Mouse (Mus musculus) testis, adult 10 weeks (tissue): ENCODE measurements around the gene Sbk3. TPM values are rescaled to one million over a fixed set of nuclear protein-coding genes. Genes with fewer than 3 reads are reported as not detected.

Experiments used
- polyA plus RNA-seq: library from polyadenylated mRNA; stranded (reverse); fragments of 350-450 nt; fragmentation: Illumina TruSeq; extraction: RNeasy Lipid Tissue Mini Kit (QIAGEN cat#74804); gene quantifications from one replicate; pipeline ENCODE4 v1.2.3, GENCODE M21; 2014; ENCODE audit warnings: low read depth, low replicate concordance

Gene Sbk3
- 0.20 TPM for polyA plus RNA-seq

DNA sequence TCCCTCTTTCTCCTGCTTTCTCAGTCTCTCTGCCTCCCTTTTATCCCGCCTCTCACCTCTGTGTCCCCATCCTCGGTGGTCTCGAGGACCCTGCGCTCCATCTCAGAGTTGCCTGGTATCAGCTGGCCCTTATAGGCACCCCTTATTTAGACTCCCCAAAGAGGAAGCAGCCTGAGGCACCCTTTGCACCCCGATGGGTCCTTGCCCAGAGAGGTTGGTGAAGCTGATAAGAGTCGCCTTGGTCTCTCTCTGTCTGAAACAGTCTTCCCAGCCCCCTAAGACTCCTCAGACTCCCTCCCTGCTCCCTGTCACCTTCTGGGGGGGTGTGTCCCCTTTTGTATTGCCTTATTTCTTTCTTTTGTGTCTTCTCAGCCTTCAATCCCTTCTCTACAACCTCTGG, at the start of gene Sbk3:
Gene Sbk3, minus strand, starts transcription at position 101 of the 400 bp plus-strand sequence.

DNA sequence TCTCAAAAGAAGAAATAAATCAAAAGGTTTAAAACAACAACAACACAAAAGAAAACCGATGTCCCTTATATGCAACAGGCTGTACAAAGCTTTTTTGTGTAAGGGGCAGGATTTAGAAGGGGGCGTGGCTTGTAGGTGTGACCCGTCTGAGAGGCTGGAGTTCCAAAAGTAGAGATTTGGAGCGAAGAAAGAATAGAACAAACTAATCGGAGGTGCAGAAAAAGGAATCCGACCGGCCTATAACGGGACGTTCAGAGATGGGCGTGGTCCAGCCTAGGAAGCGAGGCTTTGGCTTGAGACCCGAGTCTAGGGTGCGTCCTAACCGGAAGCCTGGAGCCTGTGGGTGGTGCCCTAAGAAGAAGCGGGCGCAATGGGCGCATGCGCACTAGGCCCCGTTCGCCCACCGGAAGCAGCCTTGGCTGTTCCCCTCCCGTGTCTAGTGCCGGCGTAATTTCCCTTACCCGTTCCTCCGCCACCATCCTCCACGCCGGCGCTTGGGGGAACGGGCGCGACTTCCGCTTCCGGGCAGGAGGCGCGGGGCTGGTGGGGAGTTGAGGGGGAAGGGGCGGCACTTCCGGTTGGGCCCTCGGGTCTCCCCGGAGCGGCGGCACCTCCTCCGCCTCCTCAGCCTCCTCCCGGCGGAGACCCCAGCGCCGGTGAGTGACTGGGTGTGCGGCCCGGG, 49.2 kb upstream of the Sbk3 start, which contains the start of the genes Zfp865 and Ccdc106:
Gene Zfp865, plus strand, starts transcription at position 377 of the 682 bp plus-strand sequence.
Gene Ccdc106, plus strand, starts transcription at position 554 of the 682 bp plus-strand sequence.

DNA sequence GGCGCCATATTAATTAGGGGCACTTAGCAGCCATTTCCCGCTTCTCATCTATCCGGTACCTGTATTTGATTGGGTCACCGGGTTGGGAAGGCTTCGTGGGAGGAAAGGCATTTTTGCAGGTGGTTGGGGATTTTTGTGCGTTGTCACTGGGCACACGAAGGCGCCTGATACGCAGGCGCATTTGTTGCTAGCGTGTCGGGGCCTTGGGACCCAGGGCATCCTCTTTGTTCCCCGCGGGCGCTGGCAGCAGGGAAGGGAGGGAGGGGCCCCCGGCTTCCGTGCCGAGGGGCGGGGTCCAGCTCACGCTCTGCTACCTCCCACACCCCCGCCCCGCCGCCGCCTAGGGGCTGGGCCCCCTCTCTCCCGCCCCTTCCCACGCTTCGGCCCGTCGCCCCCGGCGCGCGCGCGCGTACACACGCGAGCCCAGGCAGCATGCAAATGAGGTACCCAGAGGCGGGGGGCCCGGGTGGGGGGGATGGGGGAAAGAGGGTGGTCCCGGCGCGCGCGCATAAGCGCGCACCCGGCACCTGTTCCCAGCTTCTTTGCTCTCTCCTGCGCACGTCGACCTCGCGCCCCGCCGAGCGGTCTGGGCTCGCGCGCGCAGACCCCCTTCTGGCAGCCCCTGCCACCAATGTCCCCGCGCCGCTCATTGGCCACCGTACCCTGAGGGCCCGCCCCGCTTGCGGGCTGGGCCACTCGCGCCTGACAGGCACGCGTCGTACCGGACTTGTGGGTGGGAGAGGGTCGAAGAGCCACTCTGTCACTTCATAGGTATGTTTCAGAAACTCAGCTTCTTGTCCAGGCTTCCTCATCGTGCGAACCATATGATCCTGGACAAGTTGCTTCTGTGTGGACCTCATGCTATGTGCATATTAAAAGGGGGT, 44.4 kb upstream of the Sbk3 start, which contains the start of gene Gm44973:
Gene Gm44973, plus strand, starts transcription at position 379 of the 884 bp plus-strand sequence.

DNA sequence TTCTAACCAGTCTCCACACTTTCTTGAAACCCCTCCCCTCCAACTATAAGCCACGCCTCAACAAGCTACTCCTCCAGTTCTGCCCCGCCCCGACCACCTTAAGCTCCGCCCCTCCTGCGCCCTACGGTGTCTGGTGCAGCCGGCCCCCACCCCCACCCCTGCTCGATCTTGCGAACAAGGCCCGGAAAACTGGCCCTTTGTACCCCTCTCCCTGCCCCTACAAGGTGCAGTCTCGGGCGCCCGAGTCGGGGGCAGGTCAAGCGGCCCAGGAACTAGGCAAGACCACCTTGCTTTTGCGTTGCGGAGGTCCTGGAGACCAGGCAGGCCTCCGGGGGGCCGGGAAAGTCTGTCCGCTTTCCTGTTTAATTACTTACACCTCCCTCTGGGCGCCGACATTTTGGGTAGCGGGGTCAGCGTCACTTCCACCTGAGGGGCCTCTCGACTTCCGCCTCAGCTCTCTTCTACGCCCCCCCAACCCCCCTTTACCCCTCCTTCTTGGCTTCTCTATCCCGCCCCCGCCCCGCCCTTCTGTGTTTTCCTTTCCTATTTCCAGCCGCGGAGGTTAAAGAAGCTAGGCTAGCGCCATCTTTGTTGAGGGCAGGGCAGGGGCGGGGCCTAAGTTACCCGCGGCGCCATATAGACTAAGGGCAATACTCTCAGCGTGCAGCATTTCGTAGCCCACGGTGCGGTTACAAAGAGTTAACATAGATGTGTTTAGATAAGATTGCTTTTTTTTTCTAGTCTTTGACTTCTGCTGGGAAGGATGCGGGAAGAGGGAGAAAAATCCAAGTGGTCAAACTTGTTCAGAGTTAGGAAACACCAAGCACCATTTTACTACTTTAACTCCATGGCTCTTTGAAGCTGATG, 43.5 kb upstream of the Sbk3 start, which contains the start of the genes Zfp524 and Fiz1:
Gene Zfp524, plus strand, starts transcription at position 165 of the 867 bp plus-strand sequence.
Gene Fiz1, minus strand, starts transcription at position 447 of the 867 bp plus-strand sequence.

DNA sequence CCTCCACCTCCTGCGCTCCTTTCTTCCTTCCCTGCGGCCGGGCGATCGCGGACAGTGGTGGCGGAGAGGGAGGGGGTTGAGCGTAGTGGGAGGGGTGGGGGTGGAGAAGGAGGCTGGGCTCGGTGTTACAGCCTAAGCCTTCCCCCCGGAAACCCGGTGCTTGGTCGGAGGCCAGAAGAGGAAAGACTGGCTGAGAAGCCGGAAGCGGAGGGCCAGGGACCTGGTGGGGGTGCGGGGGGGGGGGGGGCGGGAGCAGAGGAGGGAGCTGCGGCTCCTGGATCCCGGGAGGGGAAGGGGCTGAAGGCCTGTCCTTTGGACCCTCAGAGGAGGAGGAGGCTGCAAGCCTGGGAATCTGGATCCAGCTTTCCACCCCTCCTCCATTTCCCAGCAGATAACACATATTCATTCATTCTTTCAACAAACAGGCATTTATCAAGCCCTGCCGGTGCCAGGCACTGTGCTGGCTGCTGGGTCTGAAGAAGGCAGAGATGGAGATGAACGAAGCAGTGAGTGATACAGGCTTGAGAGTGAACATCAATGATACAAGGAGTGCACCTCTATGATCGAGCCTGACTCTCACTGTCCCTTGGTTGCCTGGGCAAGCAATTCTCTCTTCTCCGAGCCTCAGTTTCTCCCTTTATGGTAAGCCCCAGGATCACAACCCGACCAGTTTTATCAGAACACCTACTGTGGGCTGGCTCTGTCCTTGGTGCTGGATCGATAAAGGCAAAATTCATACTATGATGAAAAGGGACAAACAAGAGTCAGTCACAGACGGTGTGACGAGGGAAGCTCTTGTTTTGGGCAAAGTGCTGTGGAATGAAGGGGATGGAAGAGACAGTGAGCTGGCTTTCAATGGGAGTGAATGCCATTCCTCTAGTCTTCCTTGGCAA, 25.3 kb upstream of the Sbk3 start, which contains the start of gene Zfp579:
Gene Zfp579, minus strand, starts transcription at position 156 of the 893 bp plus-strand sequence.

DNA sequence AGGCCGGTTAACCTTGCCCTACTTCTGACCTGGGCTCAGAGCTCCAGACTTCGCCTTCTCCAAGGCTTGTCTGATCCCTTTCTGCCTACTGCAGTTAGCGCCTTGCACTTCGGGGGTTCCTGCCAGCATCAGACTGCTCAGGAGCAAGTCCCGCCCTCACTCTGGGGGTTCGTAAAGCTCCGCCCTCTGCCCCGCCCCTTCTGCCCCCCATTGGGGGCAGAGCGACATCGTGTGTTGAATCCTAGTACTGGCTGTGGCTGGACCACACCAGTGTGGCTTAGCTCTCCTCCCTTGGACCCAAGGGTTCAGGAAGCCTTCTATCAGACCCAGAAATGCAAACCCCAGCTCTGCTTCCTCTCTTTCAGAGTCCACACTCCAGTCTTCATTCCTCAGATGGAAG, 6.7 kb downstream of the Sbk3 start, which contains the start of gene Sbk2:
Gene Sbk2, minus strand, starts transcription at position 135 of the 400 bp plus-strand sequence.

DNA sequence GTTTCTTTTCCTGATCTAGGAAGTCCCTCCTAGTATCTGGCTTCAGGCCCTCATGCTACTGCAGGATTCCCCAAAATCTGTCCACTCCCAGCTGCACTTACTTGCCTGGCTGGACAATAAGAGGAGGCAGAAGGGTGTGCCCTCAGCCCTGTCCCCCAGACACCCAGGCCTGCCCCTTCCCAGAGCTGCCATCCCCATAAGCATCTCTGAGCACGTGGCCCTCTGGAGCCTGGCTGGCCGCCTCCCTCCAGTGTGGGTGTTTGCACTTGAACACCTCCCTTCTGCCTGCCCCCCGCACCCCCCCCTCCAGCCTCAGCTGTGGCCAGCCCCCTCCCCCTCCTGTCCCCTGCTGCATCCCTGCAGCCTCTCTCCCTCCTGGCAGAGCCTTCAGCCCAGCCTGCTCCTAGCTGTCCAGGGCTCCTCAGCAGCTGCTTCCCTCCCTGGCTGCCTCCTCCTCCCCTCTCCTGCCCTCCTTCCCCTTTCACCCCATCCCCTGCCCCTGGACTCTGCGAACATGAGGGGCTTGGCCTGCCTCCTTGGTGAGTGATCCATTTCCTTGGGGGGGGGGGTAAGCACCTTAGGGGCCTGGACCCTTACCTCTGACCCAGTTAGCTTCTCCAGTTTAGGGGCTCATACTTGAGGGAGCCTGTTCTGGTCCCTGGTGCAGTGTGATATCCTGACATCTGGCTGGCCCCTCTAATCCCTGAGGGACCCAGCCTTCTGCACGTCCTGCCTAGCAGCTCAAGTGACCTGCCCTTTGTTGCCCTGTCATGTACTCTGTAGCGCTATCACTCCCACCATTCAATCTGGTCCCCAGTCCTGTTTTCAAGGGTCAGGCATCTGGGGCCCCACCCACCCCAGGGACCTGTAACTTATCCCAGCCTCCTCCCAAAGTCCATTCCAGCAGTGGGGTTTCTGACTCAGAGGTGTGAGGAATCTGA, 45.3 kb downstream of the Sbk3 start, which contains the start of gene Ssc5d:
Gene Ssc5d, plus strand, starts transcription at position 345 of the 941 bp plus-strand sequence.

DNA sequence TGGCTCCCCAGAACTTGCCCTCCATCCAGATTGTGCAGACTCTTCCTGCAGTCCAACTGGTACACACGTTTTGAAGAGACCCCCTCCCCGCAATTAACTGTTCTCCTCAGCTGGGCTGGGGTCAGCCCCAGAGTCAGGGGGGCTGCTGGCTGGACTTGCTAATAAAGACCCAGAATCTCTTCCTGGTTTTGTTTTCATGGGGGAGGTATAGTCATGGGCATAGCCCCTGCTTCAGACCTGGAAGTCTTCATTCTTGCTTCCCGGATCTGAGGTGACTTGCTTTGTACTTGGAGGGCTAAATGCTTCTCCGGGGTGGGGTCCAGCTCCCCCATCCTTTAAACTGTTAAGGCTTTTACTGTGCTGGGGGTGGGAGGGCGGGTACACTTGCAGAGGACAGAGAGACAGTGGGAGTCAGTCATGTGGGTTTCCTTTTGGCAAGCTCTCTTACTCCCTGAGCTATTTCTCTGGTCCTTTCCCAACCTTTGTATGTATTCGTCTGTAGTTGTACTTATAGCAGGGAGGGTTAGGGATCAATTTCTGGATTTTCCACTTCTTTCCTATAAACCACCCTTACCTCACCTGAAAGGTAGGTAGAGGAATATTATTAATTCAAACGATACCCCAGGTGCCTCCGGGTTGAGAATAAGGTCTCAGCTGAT, 49.0 kb downstream of the Sbk3 start, which contains the start of gene Nat14:
Gene Nat14, plus strand, starts transcription at position 205 of the 659 bp plus-strand sequence.

Other genes with a start within 250 kb of the Sbk3 start
- gene Tmem150b, start 245.9 kb downstream of the Sbk3 start, polyA plus RNA-seq: not detected
- gene Kmt5c, start 231.1 kb downstream of the Sbk3 start, polyA plus RNA-seq: 0.18 TPM
- 13.6 TPM for gene Cox6b2, start 218.1 kb downstream of the Sbk3 start, polyA plus RNA-seq
- 175 TPM for gene Fam71e2, start 199.9 kb downstream of the Sbk3 start, polyA plus RNA-seq
- 1.5 TPM for gene Il11, start 188.3 kb downstream of the Sbk3 start, polyA plus RNA-seq
- 21.8 TPM for gene Tmem190, start 188.2 kb downstream of the Sbk3 start, polyA plus RNA-seq
- gene Tmem238, start 181.5 kb downstream of the Sbk3 start, polyA plus RNA-seq: not detected
- 9.0 TPM for gene Rpl28, start 178.3 kb downstream of the Sbk3 start, polyA plus RNA-seq
- gene Ube2s, start 158.6 kb downstream of the Sbk3 start, polyA plus RNA-seq: 58.0 TPM
- gene Shisa7, start 126.5 kb downstream of the Sbk3 start, polyA plus RNA-seq: 3.5 TPM
- 1.2 TPM for gene Isoc2b, start 100.9 kb downstream of the Sbk3 start, polyA plus RNA-seq
- 1.8 TPM for gene Isoc2a, start 94.0 kb downstream of the Sbk3 start, polyA plus RNA-seq
- gene Gm36210, start 64.7 kb downstream of the Sbk3 start, polyA plus RNA-seq: not detected
- not detected for gene Zfp628, start 56.0 kb downstream of the Sbk3 start, polyA plus RNA-seq
- 0.67 TPM for gene Nat14, start 49.1 kb downstream of the Sbk3 start, polyA plus RNA-seq
- not detected for gene Ssc5d, start 45.4 kb downstream of the Sbk3 start, polyA plus RNA-seq
- gene Sbk2, start 6.8 kb downstream of the Sbk3 start, polyA plus RNA-seq: not detected
- 3.8 TPM for gene Zfp579, start 25.0 kb upstream of the Sbk3 start, polyA plus RNA-seq
- gene Zfp524, start 43.2 kb upstream of the Sbk3 start, polyA plus RNA-seq: not detected
- gene Fiz1, start 43.5 kb upstream of the Sbk3 start, polyA plus RNA-seq: 21.5 TPM
- not detected for gene Gm44973, start 44.3 kb upstream of the Sbk3 start, polyA plus RNA-seq
- 4.3 TPM for gene Zfp865, start 49.2 kb upstream of the Sbk3 start, polyA plus RNA-seq
- 1.6 TPM for gene Ccdc106, start 49.4 kb upstream of the Sbk3 start, polyA plus RNA-seq
- gene 4632433K11Rik, start 63.0 kb upstream of the Sbk3 start, polyA plus RNA-seq: 0.83 TPM
- gene Zfp784, start 67.3 kb upstream of the Sbk3 start, polyA plus RNA-seq: 3.4 TPM
- gene Zfp580, start 80.4 kb upstream of the Sbk3 start, polyA plus RNA-seq: 0.32 TPM
- 8.7 TPM for gene U2af2, start 91.0 kb upstream of the Sbk3 start, polyA plus RNA-seq
- gene Epn1, start 109.1 kb upstream of the Sbk3 start, polyA plus RNA-seq: 2.7 TPM
- 0.20 TPM for gene Rfpl4, start 145.8 kb upstream of the Sbk3 start, polyA plus RNA-seq
- 159 TPM for gene Rasl2-9, start 154.8 kb upstream of the Sbk3 start, polyA plus RNA-seq
- 0.01 TPM for gene Vmn1r55, start 178.5 kb upstream of the Sbk3 start, polyA plus RNA-seq
- not detected for gene Vmn1r56, start 225.6 kb upstream of the Sbk3 start, polyA plus RNA-seq
- not detected for gene Vmn1r57, start 247.3 kb upstream of the Sbk3 start, polyA plus RNA-seq